Mouse (Mus musculus) v-Abl transformed pro-B cells (cell line): ENCODE measurements around the gene Stat5a.

Experiments used
- in situ Hi-C, 2 experiments: fragments of 400-800 bp; cut with MboI; formaldehyde crosslinking; loops; one replicate each; pipeline ENCODE4 v1.15.1; 2025; ENCODE audit not compliant: unreplicated experiment in 2 of 2

Stat5a gene

DNA sequence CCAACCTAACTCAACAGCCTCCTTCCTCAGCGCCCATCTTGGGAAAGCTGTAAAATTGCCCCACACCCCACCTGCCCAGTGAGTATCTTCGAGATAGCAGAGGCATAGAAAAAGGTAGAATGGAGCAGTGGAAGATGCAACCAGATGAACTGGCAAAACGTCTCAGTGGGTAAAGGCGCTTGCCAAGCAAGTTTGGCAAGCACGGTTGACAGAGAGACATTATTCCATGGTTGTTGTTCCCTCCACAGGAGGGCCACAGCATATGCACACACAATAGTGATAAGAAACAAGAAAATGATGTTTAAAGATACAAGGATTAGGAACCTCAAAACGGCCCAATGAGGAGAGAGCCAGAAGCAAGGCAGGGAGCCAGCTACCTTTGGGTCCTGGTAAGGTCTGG, 1.2 kb upstream of the Stat5a start:
- in situ Hi-C loops, result loop anchor here in 1 of 2 experiments (25.0 kb wide), 1 partner anchor 96 kb away; the partner anchor contains the start of genes Ghdc, Hcrt and Kcnh4

GRCm38 (mm10) chr11:100859579-100860075, 476 bp downstream of the Stat5a start:
- in situ Hi-C loops, result loop anchor here (10.0 to 25.0 kb wide), 2 partner anchors 97 to 145 kb away; partner anchors contain the start of genes Ghdc (in 1 of the 2), Hcrt (in 1 of the 2), Hspb9 (in 1 of the 2) and Kat2a (in 1 of the 2)

GRCm38 (mm10) chr11:100860198-100861048, 1.3 kb downstream of the Stat5a start:
- in situ Hi-C loops, result loop anchor here (10.0 to 25.0 kb wide), 2 partner anchors 98 to 146 kb away; partner anchors contain the start of genes Ghdc (in 1 of the 2), Hcrt (in 1 of the 2), Hspb9 (in 1 of the 2) and Kat2a (in 1 of the 2)

GRCm38 (mm10) chr11:100861335-100861734, 2.2 kb downstream of the Stat5a start:
- in situ Hi-C loops, result loop anchor here (10.0 to 25.0 kb wide), 2 partner anchors 99 to 147 kb away; partner anchors contain the start of genes Ghdc (in 1 of the 2), Hcrt (in 1 of the 2), Hspb9 (in 1 of the 2) and Kat2a (in 1 of the 2)

- in situ Hi-C loops, result loop anchor here (10.0 to 25.0 kb wide), 2 partner anchors 100 to 147 kb away; partner anchors contain the start of genes Ghdc (in 1 of the 2), Hcrt (in 1 of the 2), Hspb9 (in 1 of the 2) and Kat2a (in 1 of the 2)
Observed at GRCm38 (mm10) chr11:100861836-100862235, 2.7 kb downstream of the Stat5a start.

- in situ Hi-C loops, result loop anchor here (10.0 to 25.0 kb wide), 2 partner anchors 101 to 148 kb away; partner anchors contain the start of genes Ghdc (in 1 of the 2), Hcrt (in 1 of the 2), Hspb9 (in 1 of the 2) and Kat2a (in 1 of the 2)
Observed at GRCm38 (mm10) chr11:100863141-100863540, 4.0 kb downstream of the Stat5a start.

DNA sequence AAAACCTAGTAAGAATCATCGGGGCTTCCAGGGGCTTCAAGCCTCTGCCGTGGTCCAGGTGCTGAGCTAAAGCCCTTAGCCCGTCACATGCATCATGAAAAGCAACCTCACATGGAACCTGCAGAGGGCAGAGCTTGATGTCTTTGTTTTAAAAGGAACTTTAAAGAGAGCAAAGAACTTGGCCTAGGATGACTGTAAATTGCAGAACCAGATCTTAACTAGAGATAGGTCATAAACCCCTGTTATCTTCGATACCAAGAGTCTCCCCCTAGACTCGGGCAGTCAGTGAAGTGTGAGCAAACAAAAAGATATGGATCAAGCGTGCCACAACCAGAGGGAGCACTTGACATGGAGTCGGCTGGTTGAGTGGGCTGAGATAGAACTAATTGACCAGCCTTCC, 6.5 kb downstream of the Stat5a start:
- in situ Hi-C loops, result loop anchor here (10.0 to 25.0 kb wide), 2 partner anchors 103 to 151 kb away; partner anchors contain the start of genes Ghdc (in 1 of the 2), Hcrt (in 1 of the 2), Hspb9 (in 1 of the 2) and Kat2a (in 1 of the 2)

GRCm38 (mm10) chr11:100870256-100870967, 11.3 kb downstream of the Stat5a start:
- in situ Hi-C loops, result loop anchor here in 1 of 2 experiments (25.0 kb wide), 1 partner anchor 108 kb away; the partner anchor contains the start of genes Ghdc, Hcrt and Kcnh4

- in situ Hi-C loops, result loop anchor here in 1 of 2 experiments (25.0 kb wide), 1 partner anchor 109 kb away; the partner anchor contains the start of genes Ghdc, Hcrt and Kcnh4
Observed at GRCm38 (mm10) chr11:100870968-100871350, 11.8 kb downstream of the Stat5a start.

GRCm38 (mm10) chr11:100875761-100876160, 16.6 kb downstream of the Stat5a start:
- in situ Hi-C loops, result no loop called here

GRCm38 (mm10) chr11:100879321-100880078, 20.3 kb downstream of the Stat5a start:
- in situ Hi-C loops, result no loop called here

GRCm38 (mm10) chr11:100883640-100884039, 24.5 kb downstream of the Stat5a start:
- in situ Hi-C loops, result no loop called here

DNA sequence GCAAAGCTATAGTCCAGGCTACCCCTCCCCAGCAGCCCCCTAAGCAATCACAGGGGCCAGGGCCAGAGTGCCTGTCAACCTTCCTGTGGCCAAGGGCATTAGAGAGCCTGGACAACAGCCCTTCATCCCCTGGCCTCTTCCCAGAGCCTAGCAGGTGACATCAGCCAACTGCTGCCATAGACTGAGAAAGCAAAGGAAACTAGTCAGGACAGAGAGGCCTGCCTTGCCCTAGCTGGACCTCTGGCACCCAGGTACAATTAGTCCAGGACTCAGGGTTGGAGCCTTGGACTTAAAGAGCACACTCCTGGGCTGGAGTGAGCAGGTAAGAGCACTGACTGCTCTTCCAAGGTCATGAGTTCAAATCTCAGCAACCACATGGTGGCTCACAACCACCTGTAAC, 26.3 kb downstream of the Stat5a start:
- in situ Hi-C loops, result no loop called here

GRCm38 (mm10) chr11:100886188-100886740, 27.1 kb downstream of the Stat5a start:
- in situ Hi-C loops, result no loop called here

DNA sequence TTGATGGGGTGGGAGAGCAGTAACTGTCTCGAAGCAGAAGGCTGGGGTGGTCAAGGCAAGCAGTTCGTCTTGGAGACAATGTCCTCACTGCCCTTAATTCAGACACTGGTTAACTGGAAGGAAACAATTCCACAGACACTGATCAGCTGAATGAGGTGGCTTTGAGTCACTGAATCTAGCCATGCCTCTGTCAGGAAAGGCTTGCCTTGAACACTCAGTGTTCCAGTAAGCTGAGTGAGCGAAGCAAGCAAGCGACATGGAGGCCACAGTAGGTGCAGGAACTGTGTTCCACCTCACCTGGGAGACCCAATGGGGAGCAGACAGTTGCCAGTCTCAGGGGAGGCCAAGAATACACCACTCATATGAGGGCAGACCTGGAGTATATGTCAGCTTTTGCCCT, 28.1 kb downstream of the Stat5a start:
- in situ Hi-C loops, result no loop called here

- in situ Hi-C loops, result no loop called here
Observed at GRCm38 (mm10) chr11:100887764-100888163, 28.6 kb downstream of the Stat5a start.

GRCm38 (mm10) chr11:100888348-100888820, 29.2 kb downstream of the Stat5a start:
- in situ Hi-C loops, result no loop called here

- in situ Hi-C loops, result loop anchor here (5.0 to 10.0 kb wide), 3 partner anchors 67 to 536 kb away; partner anchors contain the start of gene Hap1 (in 1 of the 2)
Observed at GRCm38 (mm10) chr11:100890481-100890880, 31.3 kb downstream of the Stat5a start.
